Mouse (Mus musculus) midbrain, embryonic 15.5 days (tissue): ENCODE results near the gene Phf20. TPM values are rescaled to one million over a fixed set of nuclear protein-coding genes. Genes with fewer than 3 reads are reported as not detected.

ENCODE experiments used
- ATAC-seq: fragments of 200-750 bp; cut with Nextera tagmentation; replicated peaks from 2 replicates; pipeline ENCODE4 v1.8.0; 2017; ENCODE audit warnings: moderate TSS enrichment
- H3K27ac ChIP-seq: fragments of 300-500 bp; sonication (generic); 2 replicates; pipeline ENCODE4 v1.5.1; 2015; ENCODE audit warnings: mild to moderate bottlenecking, inconsistent platforms
- H3K27me3 ChIP-seq: fragments of 300-500 bp; sonication (generic); replicated peaks from 2 replicates; pipeline ENCODE4 v1.6.1; 2015; ENCODE audit warnings: inconsistent platforms
- H3K36me3 ChIP-seq: fragments of 300-500 bp; sonication (generic); replicated peaks from 2 replicates; pipeline ENCODE4 v1.6.1; 2015; ENCODE audit warnings: inconsistent platforms
- H3K4me1 ChIP-seq: fragments of 300-500 bp; sonication (generic); 2 replicates; pipeline ENCODE4 v1.6.1; 2015; ENCODE audit warnings: inconsistent platforms
- H3K4me2 ChIP-seq: fragments of 300-500 bp; sonication (generic); 2 replicates; pipeline ENCODE4 v1.6.1; 2015; ENCODE audit warnings: inconsistent platforms, mild to moderate bottlenecking, moderate library complexity
- H3K4me3 ChIP-seq: fragments of 300-500 bp; sonication (generic); 2 replicates; pipeline ENCODE4 v1.5.1; 2015; ENCODE audit warnings: mild to moderate bottlenecking, inconsistent platforms
- H3K9ac ChIP-seq: fragments of 300-500 bp; sonication (generic); 2 replicates; pipeline ENCODE4 v1.6.1; 2015; ENCODE audit warnings: mild to moderate bottlenecking, inconsistent platforms
- H3K9me3 ChIP-seq: fragments of 300-500 bp; sonication (generic); 2 replicates; pipeline ENCODE4 v1.6.1; 2016; ENCODE audit warnings: inconsistent platforms
- WGBS: fragments of 180-500 bp; shearing (Covaris S2); methylation state at CpG from one replicate; pipeline ENCODE4 v1.1.7; 2015; ENCODE audit warnings: mixed read lengths; 5-methylcytosine and 5-hydroxymethylcytosine counted together
- polyA plus RNA-seq: library from polyadenylated mRNA; unstranded; fragments of >200 nt; fragmentation: Nextera tagmentation; extraction: Ambion mirVana; gene quantifications from 2 replicates; pipeline ENCODE4 v1.2.1, GENCODE M21; 2015

The Phf20 gene
- polyA plus RNA-seq, 1 experiment from 2014 or later = 119 TPM

GRCm38 (mm10) chr2:156250761-156251160, 54.5 kb downstream of the Phf20 start:
- Histone ChIP-seq H3K4me3 (no peak overlapping the region), H3K4me1 (no peaks in the 10 kb centered on the region), H3K4me2 (no peak overlapping the region), H3K36me3 (peaks cover 16% of the 10 kb centered on the region; the same call in 1 of the 2 replicates), H3K9ac (no peak overlapping the region), H3K27me3 (no peaks in the 10 kb centered on the region), H3K27ac (no peak overlapping the region), H3K9me3 (no peaks in the 10 kb centered on the region)
- no peak for ATAC-seq

- 88% methylated on average over 1 of the region's 1 CpGs for WGBS
- Histone ChIP-seq H3K27ac (no peak overlapping the region), H3K36me3 (peaks cover 16% of the 10 kb centered on the region; the same call in 1 of the 2 replicates), H3K9ac (no peak overlapping the region), H3K4me2 (no peak overlapping the region), H3K27me3 (no peaks in the 10 kb centered on the region), H3K4me3 (no peak overlapping the region), H3K4me1 (0 out of 2 replicates have a peak, but pooled peaks cover under 1% of the 10 kb centered on the region), H3K9me3 (no peaks in the 10 kb centered on the region)
- ATAC-seq = no peak
These were observed 55.0 kb downstream of the Phf20 start for GRCm38 (mm10) chr2:156251291-156251690.

GRCm38 (mm10) chr2:156257051-156257450, 60.8 kb downstream of the Phf20 start:
- peak overlapping the region; percentile 27; the same call in 1 of the 2 replicates for H3K27ac ChIP-seq
- ATAC-seq = no peak
- peaks cover 35% of the 10 kb centered on the region; the same call in 1 of the 2 replicates for H3K36me3 ChIP-seq
- no peak overlapping the region for H3K4me3 ChIP-seq
- no peaks in the 10 kb centered on the region for H3K9me3 ChIP-seq
- WGBS = 48% methylated on average over 2 of the region's 2 CpGs
- H3K4me2 ChIP-seq = no peak overlapping the region
- H3K4me1 ChIP-seq = peaks cover 11% of the 10 kb centered on the region; the same call in 1 of the 2 replicates
- H3K27me3 ChIP-seq = no peaks in the 10 kb centered on the region
- no peak overlapping the region for H3K9ac ChIP-seq

GRCm38 (mm10) chr2:156257922-156258761, 61.9 kb downstream of the Phf20 start:
- no peak overlapping the region for H3K9ac ChIP-seq
- no peaks in the 10 kb centered on the region for H3K27me3 ChIP-seq
- WGBS = 87% methylated on average over 11 of the region's 11 CpGs
- no peak for ATAC-seq
- peaks cover 11% of the 10 kb centered on the region; the same call in 1 of the 2 replicates for H3K4me1 ChIP-seq
- no peak overlapping the region for H3K4me3 ChIP-seq
- peaks cover 26% of the 10 kb centered on the region; the same call in 1 of the 2 replicates for H3K36me3 ChIP-seq
- H3K27ac ChIP-seq = 0 out of 2 replicates have a peak overlapping the region, but pooled peaks have one; percentile 27
- no peaks in the 10 kb centered on the region for H3K9me3 ChIP-seq
- no peak overlapping the region for H3K4me2 ChIP-seq

GRCm38 (mm10) chr2:156260968-156261367, 64.7 kb downstream of the Phf20 start:
- H3K4me2 ChIP-seq = no peak overlapping the region
- H3K36me3 ChIP-seq = peaks cover 22% of the 10 kb centered on the region; the same call in 1 of the 2 replicates
- H3K27ac ChIP-seq = no peak overlapping the region
- H3K27me3 ChIP-seq = no peaks in the 10 kb centered on the region
- no peaks in the 10 kb centered on the region for H3K9me3 ChIP-seq
- ATAC-seq = no peak
- 89% methylated on average over 2 of the region's 2 CpGs for WGBS
- H3K9ac ChIP-seq = no peak overlapping the region
- H3K4me1 ChIP-seq = peaks cover 11% of the 10 kb centered on the region; the same call in 1 of the 2 replicates
- no peak overlapping the region for H3K4me3 ChIP-seq

GRCm38 (mm10) chr2:156263204-156263893, 67.1 kb downstream of the Phf20 start:
- Histone ChIP-seq H3K27me3 (no peaks in the 10 kb centered on the region), H3K4me2 (no peak overlapping the region), H3K4me3 (no peak overlapping the region), H3K9ac (no peak overlapping the region), H3K9me3 (no peaks in the 10 kb centered on the region), H3K27ac (no peak overlapping the region), H3K36me3 (peaks cover 22% of the 10 kb centered on the region; the same call in 1 of the 2 replicates), H3K4me1 (no peaks in the 10 kb centered on the region)
- ATAC-seq = no peak
- 87% methylated on average over 4 of the region's 4 CpGs for WGBS

GRCm38 (mm10) chr2:156267636-156268035, 71.4 kb downstream of the Phf20 start:
- 92% methylated on average over 9 of the region's 9 CpGs for WGBS
- no peak overlapping the region for H3K27ac ChIP-seq
- no peaks in the 10 kb centered on the region for H3K27me3 ChIP-seq
- no peak overlapping the region for H3K4me3 ChIP-seq
- H3K4me2 ChIP-seq = no peak overlapping the region
- no peaks in the 10 kb centered on the region for H3K4me1 ChIP-seq
- no peak overlapping the region for H3K9ac ChIP-seq
- ATAC-seq = no peak
- H3K9me3 ChIP-seq = no peaks in the 10 kb centered on the region
- peaks cover 3% of the 10 kb centered on the region; the same call in 1 of the 2 replicates for H3K36me3 ChIP-seq

- Histone ChIP-seq H3K9me3 (no peaks in the 10 kb centered on the region), H3K27ac (no peak overlapping the region)
- WGBS = 95% methylated on average over 6 of the region's 6 CpGs
These were observed 76.3 kb downstream of the Phf20 start for GRCm38 (mm10) chr2:156272553-156272952.

GRCm38 (mm10) chr2:156278226-156279017, 82.2 kb downstream of the Phf20 start:
- Histone ChIP-seq H3K9ac (no peak overlapping the region), H3K4me1 (no peaks in the 10 kb centered on the region), H3K4me3 (no peak overlapping the region), H3K27me3 (no peaks in the 10 kb centered on the region), H3K9me3 (no peaks in the 10 kb centered on the region), H3K36me3 (peaks cover 10% of the 10 kb centered on the region; the same call in 1 of the 2 replicates), H3K27ac (peak overlapping the region; percentile 31; the same call in 1 of the 2 replicates), H3K4me2 (no peak overlapping the region)
- 0 out of 2 replicates have a peak, but pooled peaks have one; percentile 52 for ATAC-seq
- WGBS = 69% methylated on average over 4 of the region's 4 CpGs

More at GRCm38 (mm10) chr2:156272553-156272952, 76.3 kb downstream of the Phf20 start:
- Histone ChIP-seq H3K9ac (no peak overlapping the region), H3K36me3 (peaks cover 8% of the 10 kb centered on the region; the same call in 1 of the 2 replicates), H3K4me3 (no peak overlapping the region), H3K4me1 (no peaks in the 10 kb centered on the region), H3K27me3 (no peaks in the 10 kb centered on the region), H3K4me2 (no peak overlapping the region)
- ATAC-seq = no peak

GRCm38 (mm10) chr2:156281227-156281626, 85.0 kb downstream of the Phf20 start:
- H3K4me2 ChIP-seq = no peak overlapping the region
- WGBS = 81% methylated on average over 4 of the region's 4 CpGs
- ATAC-seq = no peak

GRCm38 (mm10) chr2:156285161-156285560, 88.9 kb downstream of the Phf20 start:
- no peaks in the 10 kb centered on the region for H3K9me3 ChIP-seq
- no peaks in the 10 kb centered on the region for H3K27me3 ChIP-seq
- ATAC-seq = no peak
- H3K4me2 ChIP-seq = no peak overlapping the region
- no peaks in the 10 kb centered on the region for H3K4me1 ChIP-seq
- no peak overlapping the region for H3K4me3 ChIP-seq
- H3K36me3 ChIP-seq = 0 out of 2 replicates have a peak, but pooled peaks cover 4% of the 10 kb centered on the region
- no peak overlapping the region for H3K9ac ChIP-seq
- 52% methylated on average over 2 of the region's 2 CpGs for WGBS
- H3K27ac ChIP-seq = no peak overlapping the region

More at GRCm38 (mm10) chr2:156281227-156281626, 85.0 kb downstream of the Phf20 start:
- Histone ChIP-seq H3K36me3 (0 out of 2 replicates have a peak, but pooled peaks cover 4% of the 10 kb centered on the region), H3K27me3 (no peaks in the 10 kb centered on the region), H3K9me3 (no peaks in the 10 kb centered on the region), H3K4me3 (no peak overlapping the region), H3K4me1 (no peaks in the 10 kb centered on the region), H3K9ac (no peak overlapping the region), H3K27ac (no peak overlapping the region)
